Mouse (Mus musculus): ENCODE results near the gene Gtf3c5. TPM values are rescaled to one million over a fixed set of nuclear protein-coding genes. Genes with fewer than 3 reads are reported as not detected.
A peak's percentile ranks its signal among the peaks of the same experiment; 100 is the strongest.

The Gtf3c5 gene
- total RNA-seq, 4 experiments from 2014 or later: 18.6 to 21.2 (median 19.5) TPM

GRCm38 (mm10) chr2:28575341-28575740, 8.2 kb downstream of the Gtf3c5 start:
- no peak for DNase-seq (ENCODE audit: low spot score in 2 of 2)

GRCm38 (mm10) chr2:28569903-28570302, 13.6 kb downstream of the Gtf3c5 start:
- DNase-seq (ENCODE audit: low spot score in 2 of 2): no peak

GRCm38 (mm10) chr2:28566545-28566944, 17.0 kb downstream of the Gtf3c5 start:
- DNase-seq (ENCODE audit: low spot score in 2 of 2): no peak

- DNase-seq (ENCODE audit: low spot score in 2 of 2): no peak
Observed at GRCm38 (mm10) chr2:28564380-28564779, 19.2 kb downstream of the Gtf3c5 start.

GRCm38 (mm10) chr2:28563830-28564229, 19.7 kb downstream of the Gtf3c5 start:
- DNase-seq (ENCODE audit: low spot score in 2 of 2): no peak

GRCm38 (mm10) chr2:28563303-28563702, 20.2 kb downstream of the Gtf3c5 start, which contains the start of gene Cel:
Gene Cel, minus strand, starts transcription at chr2:28563403.
- no peak for DNase-seq (ENCODE audit: low spot score in 2 of 2)

GRCm38 (mm10) chr2:28557452-28557851, 26.1 kb downstream of the Gtf3c5 start:
- DNase-seq (ENCODE audit: low spot score in 2 of 2): no peak

GRCm38 (mm10) chr2:28552301-28552700, 31.2 kb downstream of the Gtf3c5 start:
- no peak for DNase-seq (ENCODE audit: low spot score in 2 of 2)

GRCm38 (mm10) chr2:28549157-28549556, 34.4 kb downstream of the Gtf3c5 start:
- no peak for DNase-seq (ENCODE audit: low spot score in 2 of 2)

- DNase-seq (ENCODE audit: low spot score in 2 of 2): peak in 1 of 2 experiments; percentile 80
Observed at GRCm38 (mm10) chr2:28547237-28548172, 36.0 kb downstream of the Gtf3c5 start.

- no peak for DNase-seq (ENCODE audit: low spot score in 2 of 2)
Observed at GRCm38 (mm10) chr2:28546560-28546959, 37.0 kb downstream of the Gtf3c5 start.

GRCm38 (mm10) chr2:28545976-28546375, 37.6 kb downstream of the Gtf3c5 start:
- no peak for DNase-seq (ENCODE audit: low spot score in 2 of 2)

- DNase-seq (ENCODE audit: low spot score in 2 of 2): no peak
Observed at GRCm38 (mm10) chr2:28543894-28544293, 39.7 kb downstream of the Gtf3c5 start.

GRCm38 (mm10) chr2:28540587-28541227, 42.8 kb downstream of the Gtf3c5 start:
- no peak for DNase-seq (ENCODE audit: low spot score in 2 of 2)

- DNase-seq (ENCODE audit: low spot score in 2 of 2): no peak
Observed at GRCm38 (mm10) chr2:28539949-28540348, 43.6 kb downstream of the Gtf3c5 start.

GRCm38 (mm10) chr2:28539206-28539605, 44.3 kb downstream of the Gtf3c5 start:
- DNase-seq (ENCODE audit: low spot score in 2 of 2): peak; percentile 82 to 84

GRCm38 (mm10) chr2:28538817-28539128, 44.8 kb downstream of the Gtf3c5 start:
- no peak for DNase-seq (ENCODE audit: low spot score in 2 of 2)

- DNase-seq (ENCODE audit: low spot score in 2 of 2): no peak
Observed at GRCm38 (mm10) chr2:28537995-28538816, 45.3 kb downstream of the Gtf3c5 start.

- DNase-seq (ENCODE audit: low spot score in 2 of 2): no peak
Observed at GRCm38 (mm10) chr2:28537634-28537920, 46.0 kb downstream of the Gtf3c5 start.

- DNase-seq (ENCODE audit: low spot score in 2 of 2): no peak
Observed at GRCm38 (mm10) chr2:28536766-28537633, 46.6 kb downstream of the Gtf3c5 start.

GRCm38 (mm10) chr2:28536166-28536565, 47.4 kb downstream of the Gtf3c5 start:
- no peak for DNase-seq (ENCODE audit: low spot score in 2 of 2)
